Mouse (Mus musculus) ES-Bruce4 (cell line): ENCODE measurements at regions not wholly inside any gene's neighbourhood (a gene's known extent, or its start where the extent isn't known, plus 50 kb on each side); places are given as distances from the start of the nearest gene placed in this dataset.

Source experiments
- CTCF ChIP-seq: IDR thresholded peaks from one replicate; pipeline ENCODE4 v1.8.1; 2011; ENCODE audit warnings: low read depth, low read length
- EP300 ChIP-seq: IDR thresholded peaks from 2 replicates; pipeline ENCODE4 v1.6.1; 2011; ENCODE audit warnings: low read depth, low read length; ENCODE audit not compliant: insufficient read depth
- POLR2A ChIP-seq: IDR thresholded peaks from one replicate; pipeline ENCODE4 v1.8.1; 2011; ENCODE audit warnings: low read length; ENCODE audit not compliant: insufficient read depth

GRCm38 (mm10) chr5:120350461-120350860, 81.0 kb upstream of the Lhx5 start:
- TF ChIP-seq CTCF (no peak), POLR2A (no peak), EP300 (no peak)
